Mouse (Mus musculus) embryonic facial prominence, embryonic 11.5 days (tissue): ENCODE data around the gene Dhx40. TPM values are rescaled to one million over a fixed set of nuclear protein-coding genes. Genes with fewer than 3 reads are reported as not detected.
"Not testable (repeated sequence)": the region's sequence is repeated elsewhere in the genome, so short reads cannot be mapped to it uniquely, and the experiment has no call there.

Experiments used
- ATAC-seq: fragments of 200-750 bp; cut with Nextera tagmentation; replicated peaks from 2 replicates; pipeline ENCODE4 v1.8.0; 2017; ENCODE audit warnings: low read depth; ENCODE audit not compliant: insufficient number of reproducible peaks, low FRiP score, low TSS enrichment
- DNase-seq: peaks from one replicate; pipeline ENCODE4 v3.0.0-alpha.2; 2015; ENCODE audit warnings: low spot score
- H3K27ac ChIP-seq: fragments of 300-500 bp; sonication (generic); replicated peaks from 2 replicates; pipeline ENCODE4 v1.5.1; 2014; ENCODE audit warnings: mild to moderate bottlenecking, low read depth, low read length, control low read depth
- H3K27me3 ChIP-seq: fragments of 300-500 bp; sonication (generic); 2 replicates; pipeline ENCODE4 v1.6.1; 2014; ENCODE audit warnings: mild to moderate bottlenecking, low read length, moderate library complexity, mixed read lengths; ENCODE audit not compliant: control insufficient read depth, insufficient read depth
- H3K36me3 ChIP-seq: fragments of 300-500 bp; sonication (generic); replicated peaks from 2 replicates; pipeline ENCODE4 v1.6.1; 2014; ENCODE audit warnings: low read depth, mild to moderate bottlenecking, low read length, moderate library complexity, mixed read lengths; ENCODE audit not compliant: control insufficient read depth, insufficient read depth
- H3K4me1 ChIP-seq: fragments of 300-500 bp; sonication (generic); 2 replicates; pipeline ENCODE4 v1.6.1; 2014; ENCODE audit warnings: low read length, mixed read lengths; ENCODE audit not compliant: control insufficient read depth, insufficient read depth
- H3K4me2 ChIP-seq: fragments of 300-500 bp; sonication (generic); 2 replicates; pipeline ENCODE4 v1.6.1; 2014; ENCODE audit warnings: low read depth, mild to moderate bottlenecking, control low read depth, low read length, moderate library complexity
- H3K4me3 ChIP-seq: fragments of 300-500 bp; sonication (generic); 2 replicates; pipeline ENCODE4 v1.5.1; 2014; ENCODE audit warnings: low read depth, low read length, control low read depth
- H3K9ac ChIP-seq: fragments of 300-500 bp; sonication (generic); replicated peaks from 2 replicates; pipeline ENCODE4 v1.6.1; 2014; ENCODE audit warnings: mild to moderate bottlenecking, control low read depth, low read length
- H3K9me3 ChIP-seq: fragments of 300-500 bp; sonication (generic); replicated peaks from 2 replicates; pipeline ENCODE4 v1.6.1; 2016; ENCODE audit warnings: mild to moderate bottlenecking, low read length, inconsistent platforms, mixed read lengths; ENCODE audit not compliant: control insufficient read depth
- WGBS: fragments of 180-500 bp; shearing (Covaris S2); extraction: QIAGEN DNeasy Blood & Tissue Kit; methylation state at CpG from one replicate; pipeline ENCODE4 v1.1.7; 2014; 5-methylcytosine and 5-hydroxymethylcytosine counted together
- polyA plus RNA-seq: library from polyadenylated mRNA; unstranded; fragments of >200 nt; fragmentation: Nextera tagmentation; extraction: Ambion mirVana; gene quantifications from 2 replicates; pipeline ENCODE4 v1.2.1, GENCODE M21; 2014

Dhx40 gene
- polyA plus RNA-seq, 1 experiment from 2014 or later = 47.0 TPM

DNA sequence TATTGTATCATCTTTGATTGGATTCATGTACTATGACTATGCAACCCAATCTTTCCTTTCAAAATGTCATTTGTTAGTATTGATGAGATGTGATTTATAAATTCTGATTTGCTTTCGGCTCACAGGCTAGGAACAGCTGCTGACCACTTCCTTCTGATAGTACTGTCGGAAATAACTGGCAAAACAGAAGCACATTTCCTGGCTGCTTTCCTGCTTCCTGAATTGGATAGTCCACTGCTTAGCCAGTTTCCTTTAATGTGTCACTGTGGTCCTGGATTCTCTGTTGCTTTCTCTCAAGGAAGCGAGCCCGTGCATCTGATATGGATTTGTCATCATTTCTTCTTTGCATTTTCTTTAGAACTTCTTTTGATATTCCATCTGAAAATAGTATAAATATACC lies 37.7 kb downstream of the Dhx40 start:
- Histone ChIP-seq H3K27ac (no peak overlapping the region), H3K9ac (no peak overlapping the region), H3K9me3 (no peaks in the 10 kb centered on the region), H3K27me3 (no peaks in the 10 kb centered on the region), H3K36me3 (no peaks in the 10 kb centered on the region; the same call in none of the 2 replicates), H3K4me2 (no peak overlapping the region), H3K4me3 (no peak overlapping the region), H3K4me1 (no peaks in the 10 kb centered on the region)
- no peak for DNase-seq
- 88% methylated on average over 4 of the region's 4 CpGs for WGBS
- no peak for ATAC-seq

GRCm38 (mm10) chr11:86764501-86764900 lies 43.0 kb downstream of the Dhx40 start:
- H3K9ac ChIP-seq = no peak overlapping the region
- no peak for ATAC-seq
- no peak overlapping the region for H3K4me3 ChIP-seq
- H3K27me3 ChIP-seq = no peaks in the 10 kb centered on the region
- H3K27ac ChIP-seq = no peak overlapping the region
- no peaks in the 10 kb centered on the region for H3K9me3 ChIP-seq
- WGBS = 97% methylated on average over 2 of the region's 2 CpGs
- no peaks in the 10 kb centered on the region; the same call in 1 of the 2 replicates for H3K36me3 ChIP-seq
- DNase-seq = no peak
- H3K4me2 ChIP-seq = no peak overlapping the region
- no peaks in the 10 kb centered on the region for H3K4me1 ChIP-seq

GRCm38 (mm10) chr11:86763127-86763526 lies 44.4 kb downstream of the Dhx40 start:
- not testable (repeated sequence) for H3K27me3 ChIP-seq, H3K9me3 ChIP-seq, H3K4me3 ChIP-seq, ATAC-seq, DNase-seq, H3K36me3 ChIP-seq, H3K9ac ChIP-seq, H3K27ac ChIP-seq, H3K4me1 ChIP-seq, H3K4me2 ChIP-seq
- WGBS = 91% methylated on average over 11 of the region's 11 CpGs

DNA sequence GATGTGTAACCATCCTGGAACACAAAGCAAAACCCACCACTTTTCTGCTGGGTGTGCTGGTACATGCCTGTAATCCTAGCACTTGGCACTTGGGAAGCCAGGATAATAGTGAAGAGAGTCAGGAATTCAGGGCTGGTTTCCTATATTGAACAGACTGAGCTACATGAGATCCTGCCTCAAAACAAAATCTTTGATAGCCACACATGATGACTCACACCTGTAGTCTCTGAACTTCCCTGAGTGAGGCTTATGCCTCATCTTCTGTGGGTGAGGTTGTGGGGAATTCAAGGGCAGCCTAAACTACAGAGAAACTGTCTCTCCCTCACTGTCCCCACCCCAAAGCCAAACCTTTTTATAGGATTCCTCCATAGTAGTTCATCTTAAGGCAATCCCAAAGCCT lies 47.2 kb downstream of the Dhx40 start:
- Histone ChIP-seq H3K4me2 (no peak overlapping the region), H3K9me3 (no peaks in the 10 kb centered on the region), H3K27ac (no peak overlapping the region), H3K27me3 (no peaks in the 10 kb centered on the region), H3K9ac (no peak overlapping the region), H3K36me3 (no peaks in the 10 kb centered on the region), H3K4me3 (no peak overlapping the region), H3K4me1 (no peaks in the 10 kb centered on the region; the same call in 1 of the 2 replicates)
- no peak for DNase-seq
- ATAC-seq = no peak

DNA sequence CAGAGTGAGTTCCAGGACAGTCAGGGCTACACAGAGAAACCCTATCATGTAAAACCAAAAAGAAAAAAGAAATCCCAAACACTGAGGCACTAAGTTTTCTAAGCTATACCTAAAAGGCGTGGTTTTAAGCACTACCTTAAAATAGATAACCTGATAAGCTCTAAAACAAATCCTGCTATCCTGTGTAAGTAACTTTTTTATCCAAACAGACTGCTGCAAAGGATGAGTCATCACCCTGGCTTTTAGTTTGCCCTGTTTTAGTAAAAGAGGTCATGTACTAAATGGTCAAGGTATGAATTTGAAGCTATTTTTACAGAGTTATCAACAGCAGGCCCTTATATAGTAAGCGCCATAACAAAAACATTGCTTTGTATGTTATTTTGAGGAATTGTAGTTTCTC lies 47.7 kb downstream of the Dhx40 start:
- no peaks in the 10 kb centered on the region for H3K36me3 ChIP-seq
- no peak overlapping the region for H3K9ac ChIP-seq
- no peak overlapping the region for H3K27ac ChIP-seq
- DNase-seq (no peak), ATAC-seq (no peak)
- 83% methylated on average over 2 of the region's 2 CpGs for WGBS
- H3K4me2 ChIP-seq = no peak overlapping the region
- H3K4me3 ChIP-seq = no peak overlapping the region
- H3K9me3 ChIP-seq = no peaks in the 10 kb centered on the region
- no peaks in the 10 kb centered on the region for H3K27me3 ChIP-seq
- no peaks in the 10 kb centered on the region; the same call in 1 of the 2 replicates for H3K4me1 ChIP-seq

- Histone ChIP-seq H3K27ac (no peak overlapping the region), H3K9me3 (no peaks in the 10 kb centered on the region), H3K4me1 (no peaks in the 10 kb centered on the region; the same call in 1 of the 2 replicates), H3K27me3 (no peaks in the 10 kb centered on the region), H3K4me2 (no peak overlapping the region), H3K9ac (no peak overlapping the region), H3K36me3 (no peaks in the 10 kb centered on the region), H3K4me3 (no peak overlapping the region)
- DNase-seq (no peak), ATAC-seq (no peak)
- WGBS = 92% methylated on average over 1 of the region's 1 CpGs
Measured at GRCm38 (mm10) chr11:86759226-86759625, 48.3 kb downstream of the Dhx40 start.

- H3K27ac ChIP-seq = peak overlapping the region; percentile 76
- H3K4me1 ChIP-seq = no peaks in the 10 kb centered on the region; the same call in 1 of the 2 replicates
- peak overlapping the region; percentile 79 for H3K4me2 ChIP-seq
- H3K27me3 ChIP-seq = no peaks in the 10 kb centered on the region
- peak overlapping the region; percentile 92 for H3K9ac ChIP-seq
- peak overlapping the region; percentile 98 for H3K4me3 ChIP-seq
- H3K36me3 ChIP-seq = no peaks in the 10 kb centered on the region
- DNase-seq (no peak), ATAC-seq (no peak)
- 45% methylated on average over 6 of the region's 6 CpGs for WGBS
- H3K9me3 ChIP-seq = no peaks in the 10 kb centered on the region
Measured at GRCm38 (mm10) chr11:86758559-86758958, 49.0 kb downstream of the Dhx40 start.

DNA sequence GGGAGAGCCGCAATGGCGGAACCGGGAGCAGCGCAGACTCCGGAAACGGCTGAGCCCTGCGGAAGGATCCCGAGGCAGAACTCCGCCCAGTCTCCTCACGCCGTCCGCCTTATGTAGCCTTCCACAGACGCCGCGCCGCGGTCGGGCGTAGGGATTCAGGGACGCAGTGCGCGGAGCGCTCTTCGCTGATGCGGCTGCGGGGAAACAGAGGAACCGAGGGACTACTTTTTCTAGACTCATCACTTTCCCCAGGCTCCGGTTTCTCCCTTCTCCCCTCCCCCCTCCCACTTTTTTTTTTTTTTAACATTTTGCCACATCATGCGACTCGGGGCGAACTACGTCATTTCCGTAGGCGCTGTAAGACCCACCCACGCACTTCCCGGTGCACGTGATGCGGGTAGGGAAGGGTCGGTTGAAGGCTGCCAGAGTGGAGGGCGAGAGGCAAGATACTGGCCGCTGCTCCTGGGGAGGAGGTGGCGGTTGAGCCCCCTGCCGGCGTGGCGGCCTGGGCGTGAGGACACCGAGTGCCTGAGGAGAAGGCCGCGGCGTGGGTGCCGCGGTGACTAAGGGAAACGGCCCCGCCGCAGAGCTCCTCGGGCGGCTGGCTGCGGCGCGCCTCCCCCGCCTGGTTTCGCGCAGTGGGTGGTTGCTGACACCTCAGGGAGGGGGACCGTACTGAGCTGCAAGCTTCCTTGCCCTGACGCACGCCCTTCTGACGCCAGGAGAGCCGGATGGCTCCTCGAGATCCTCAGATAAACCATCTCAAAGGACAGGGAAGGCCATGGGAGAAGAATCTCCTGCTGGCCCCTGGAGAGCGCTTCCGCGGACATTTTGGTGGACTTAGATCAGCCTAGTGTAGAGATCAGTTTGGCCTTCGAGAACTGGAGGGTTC lies 49.8 kb downstream of the Dhx40 start, which contains the start of gene Cltc:
Gene Cltc, minus strand, starts transcription at position 86 of the 892 bp plus-strand sequence.
- Histone ChIP-seq H3K27ac (peak within 1 kb of the TSS; percentile 76), H3K27me3 (no peaks in the 10 kb centered on the region), H3K4me2 (peak within 1 kb of the TSS; percentile 85), H3K4me3 (peak within 1 kb of the TSS; percentile 98), H3K9ac (peak within 1 kb of the TSS; percentile 92), H3K9me3 (no peaks in the 10 kb centered on the region), H3K4me1 (no peaks in the 10 kb centered on the region; the same call in 1 of the 2 replicates), H3K36me3 (no peaks in the 10 kb centered on the region)
- under 1% methylated on average over 72 of the region's 73 CpGs for WGBS
- ATAC-seq = peak; percentile 96
- DNase-seq = peak; percentile 97
